Mouse (Mus musculus): ENCODE measurements around the gene Fam189b. TPM values are rescaled to one million over a fixed set of nuclear protein-coding genes. Genes with fewer than 3 reads are reported as not detected.
"Not testable (repeated sequence)": the region's sequence is repeated elsewhere in the genome, so short reads cannot be mapped to it uniquely, and the experiment has no call there.

Fam189b gene
- total RNA-seq (2017) = 4.9 to 45.4 TPM (median 15.8 TPM) in 3 replicates

- ATAC-seq (replicated peaks; ENCODE audit: insufficient number of reproducible peaks, low FRiP score, low TSS enrichment, poor library complexity, severe bottlenecking) = peak; percentile 72
Observed at GRCm38 (mm10) chr3:89183058-89183958, at the start of gene Fam189b. Gene Fam189b (plus strand): TSS chr3:89183143.

- ATAC-seq (replicated peaks; ENCODE audit: insufficient number of reproducible peaks, low FRiP score, low TSS enrichment, poor library complexity, severe bottlenecking) = no peak
Observed at GRCm38 (mm10) chr3:89133752-89134151, 49.2 kb upstream of the Fam189b start.

GRCm38 (mm10) chr3:89135958-89136357 lies 47.0 kb upstream of the Fam189b start, which contains the start of gene Pklr:
Gene Pklr (plus strand): TSS chr3:89136142.
- ATAC-seq (replicated peaks; ENCODE audit: insufficient number of reproducible peaks, low FRiP score, low TSS enrichment, poor library complexity, severe bottlenecking) = no peak

- ATAC-seq (replicated peaks; ENCODE audit: insufficient number of reproducible peaks, low FRiP score, low TSS enrichment, poor library complexity, severe bottlenecking) = no peak
Observed at GRCm38 (mm10) chr3:89136365-89136764, 46.6 kb upstream of the Fam189b start.

- no peak for ATAC-seq (replicated peaks; ENCODE audit: insufficient number of reproducible peaks, low FRiP score, low TSS enrichment, poor library complexity, severe bottlenecking)
Observed at GRCm38 (mm10) chr3:89144821-89145220, 38.1 kb upstream of the Fam189b start.

GRCm38 (mm10) chr3:89145566-89145965 lies 37.4 kb upstream of the Fam189b start:
- ATAC-seq (replicated peaks; ENCODE audit: insufficient number of reproducible peaks, low FRiP score, low TSS enrichment, poor library complexity, severe bottlenecking) = no peak

- no peak for ATAC-seq (replicated peaks; ENCODE audit: insufficient number of reproducible peaks, low FRiP score, low TSS enrichment, poor library complexity, severe bottlenecking)
Observed at GRCm38 (mm10) chr3:89147101-89147978, 35.6 kb upstream of the Fam189b start.

- no peak for ATAC-seq (replicated peaks; ENCODE audit: insufficient number of reproducible peaks, low FRiP score, low TSS enrichment, poor library complexity, severe bottlenecking)
Observed at GRCm38 (mm10) chr3:89147979-89148311, 35.0 kb upstream of the Fam189b start.

- ATAC-seq (replicated peaks; ENCODE audit: insufficient number of reproducible peaks, low FRiP score, low TSS enrichment, poor library complexity, severe bottlenecking) = no peak
Observed at GRCm38 (mm10) chr3:89148567-89148966, 34.4 kb upstream of the Fam189b start.

GRCm38 (mm10) chr3:89152084-89152835 lies 30.7 kb upstream of the Fam189b start:
- no peak for ATAC-seq (replicated peaks; ENCODE audit: insufficient number of reproducible peaks, low FRiP score, low TSS enrichment, poor library complexity, severe bottlenecking)

- ATAC-seq (replicated peaks; ENCODE audit: insufficient number of reproducible peaks, low FRiP score, low TSS enrichment, poor library complexity, severe bottlenecking) = no peak
Observed at GRCm38 (mm10) chr3:89156951-89157350, 26.0 kb upstream of the Fam189b start.

- no peak for ATAC-seq (replicated peaks; ENCODE audit: insufficient number of reproducible peaks, low FRiP score, low TSS enrichment, poor library complexity, severe bottlenecking)
Observed at GRCm38 (mm10) chr3:89158651-89159050, 24.3 kb upstream of the Fam189b start.

- no peak for ATAC-seq (replicated peaks; ENCODE audit: insufficient number of reproducible peaks, low FRiP score, low TSS enrichment, poor library complexity, severe bottlenecking)
Observed at GRCm38 (mm10) chr3:89159211-89159610, 23.7 kb upstream of the Fam189b start.

GRCm38 (mm10) chr3:89159616-89160344 lies 23.2 kb upstream of the Fam189b start, which contains the start of gene Hcn3:
Gene Hcn3 (minus strand): TSS chr3:89160196.
- no peak for ATAC-seq (replicated peaks; ENCODE audit: insufficient number of reproducible peaks, low FRiP score, low TSS enrichment, poor library complexity, severe bottlenecking)

- not testable (repeated sequence) for ATAC-seq (replicated peaks; ENCODE audit: insufficient number of reproducible peaks, low FRiP score, low TSS enrichment, poor library complexity, severe bottlenecking)
Observed at GRCm38 (mm10) chr3:89161207-89161606, 21.7 kb upstream of the Fam189b start.

- no peak for ATAC-seq (replicated peaks; ENCODE audit: insufficient number of reproducible peaks, low FRiP score, low TSS enrichment, poor library complexity, severe bottlenecking)
Observed at GRCm38 (mm10) chr3:89161786-89162185, 21.2 kb upstream of the Fam189b start.

- ATAC-seq (replicated peaks; ENCODE audit: insufficient number of reproducible peaks, low FRiP score, low TSS enrichment, poor library complexity, severe bottlenecking) = no peak
Observed at GRCm38 (mm10) chr3:89163123-89163522, 19.8 kb upstream of the Fam189b start.

GRCm38 (mm10) chr3:89163643-89164245 lies 19.2 kb upstream of the Fam189b start:
- no peak for ATAC-seq (replicated peaks; ENCODE audit: insufficient number of reproducible peaks, low FRiP score, low TSS enrichment, poor library complexity, severe bottlenecking)
